Mouse (Mus musculus): Measurements from ENCODE around the gene Bet1l. TPM values are rescaled to one million over a fixed set of nuclear protein-coding genes. Genes with fewer than 3 reads are reported as not detected.
A peak's percentile ranks its signal among the peaks of the same experiment; 100 is the strongest.

Bet1l gene
- polyA plus RNA-seq, 2 experiments: 11.6 to 20.6 TPM

GRCm38 (mm10) chr7:140822731-140823130 lies 34.6 kb downstream of the Bet1l start:
- H3K9ac ChIP-seq (replicated peaks): no peak overlapping the region
- DNase-seq (ENCODE audit: low read depth in 3 of 3, low spot score in 3 of 3): no peak
- 72% methylated on average over 4 of the region's 4 CpGs for WGBS (ENCODE audit: insufficient replicate concordance)
- no peaks in the 10 kb centered on the region for H3K36me3 ChIP-seq (replicated peaks; ENCODE audit: control insufficient read depth, insufficient read depth, low read depth)
- H3K9me3 ChIP-seq (ENCODE audit: control insufficient read depth, low read length): no peaks in the 10 kb centered on the region
- no peaks in the 10 kb centered on the region for H3K27me3 ChIP-seq (ENCODE audit: control insufficient read depth, insufficient read depth, low read length)
- no peak overlapping the region for H3K4me2 ChIP-seq (ENCODE audit: low read depth)
- H3K27ac ChIP-seq: no peak overlapping the region
- TF ChIP-seq EP300 (IDR thresholded peaks at IDR 0.05; ENCODE audit: low read depth) (no peak), CTCF (IDR thresholded peaks at IDR 0.05; ENCODE audit: low read depth) (no peak)
- no peak for ATAC-seq (ENCODE audit: insufficient read depth)
- H3K4me1 ChIP-seq (replicated peaks; ENCODE audit: control insufficient read depth in 2 of 2, insufficient read depth in 2 of 2, low read length in 1 of 2): no peaks in the 10 kb centered on the region
- H3K4me3 ChIP-seq (ENCODE audit: insufficient read depth in 1 of 2, low read depth in 2 of 2, low read length in 2 of 2): no peak overlapping the region

- ATAC-seq (ENCODE audit: insufficient read depth) (peak; percentile 69), DNase-seq (ENCODE audit: low read depth in 3 of 3, low spot score in 3 of 3) (peak; percentile 14 to 24 (median 15))
- Histone ChIP-seq H3K9ac (replicated peaks) (no peak within 1 kb of the TSS), H3K27me3 (ENCODE audit: control insufficient read depth, insufficient read depth, low read length) (no peaks in the 10 kb centered on the region), H3K36me3 (replicated peaks; ENCODE audit: control insufficient read depth, insufficient read depth, low read depth) (no peaks in the 10 kb centered on the region), H3K4me1 (replicated peaks; ENCODE audit: control insufficient read depth in 2 of 2, insufficient read depth in 2 of 2, low read length in 1 of 2) (no peaks in the 10 kb centered on the region), H3K27ac (no peak within 1 kb of the TSS), H3K4me2 (ENCODE audit: low read depth) (peak within 1 kb of the TSS; percentile 61), H3K9me3 (ENCODE audit: control insufficient read depth, low read length) (no peaks in the 10 kb centered on the region), H3K4me3 (ENCODE audit: insufficient read depth in 1 of 2, low read depth in 2 of 2, low read length in 2 of 2) (peak within 1 kb of the TSS; percentile 45 to 52)
- WGBS (ENCODE audit: insufficient replicate concordance): 4% methylated on average over 21 of the region's 21 CpGs
- TF ChIP-seq CTCF (IDR thresholded peaks at IDR 0.05; ENCODE audit: low read depth): no peak
- no peak for TF ChIP-seq EP300 (IDR thresholded peaks at IDR 0.05; ENCODE audit: low read depth)
Observed at GRCm38 (mm10) chr7:140821653-140822329, 35.6 kb downstream of the Bet1l start, which contains the start of gene Zfp941. Zfp941 (minus strand) TSS chr7:140822178.

- WGBS (ENCODE audit: insufficient replicate concordance): 61% methylated on average over 5 of the region's 5 CpGs
- no peaks in the 10 kb centered on the region for H3K4me1 ChIP-seq (replicated peaks; ENCODE audit: control insufficient read depth in 2 of 2, insufficient read depth in 2 of 2, low read length in 1 of 2)
- H3K9me3 ChIP-seq (ENCODE audit: control insufficient read depth, low read length): no peaks in the 10 kb centered on the region
- no peak for DNase-seq (ENCODE audit: low read depth in 3 of 3, low spot score in 3 of 3)
- H3K27ac ChIP-seq: no peak overlapping the region
- no peaks in the 10 kb centered on the region for H3K27me3 ChIP-seq (ENCODE audit: control insufficient read depth, insufficient read depth, low read length)
- H3K4me2 ChIP-seq (ENCODE audit: low read depth): peak overlapping the region; percentile 61
- TF ChIP-seq EP300 (IDR thresholded peaks at IDR 0.05; ENCODE audit: low read depth) (no peak), CTCF (IDR thresholded peaks at IDR 0.05; ENCODE audit: low read depth) (no peak)
- no peak for ATAC-seq (ENCODE audit: insufficient read depth)
- H3K4me3 ChIP-seq (ENCODE audit: insufficient read depth in 1 of 2, low read depth in 2 of 2, low read length in 2 of 2): peak overlapping the region in 1 of 2 experiments; percentile 45; a peak in 2 of 4 replicates
- H3K9ac ChIP-seq (replicated peaks): no peak overlapping the region
- no peaks in the 10 kb centered on the region for H3K36me3 ChIP-seq (replicated peaks; ENCODE audit: control insufficient read depth, insufficient read depth, low read depth)
Observed at GRCm38 (mm10) chr7:140821305-140821652, 36.1 kb downstream of the Bet1l start.

GRCm38 (mm10) chr7:140820173-140820572 lies 37.2 kb downstream of the Bet1l start:
- Histone ChIP-seq H3K4me1 (replicated peaks; ENCODE audit: control insufficient read depth in 2 of 2, insufficient read depth in 2 of 2, low read length in 1 of 2) (no peaks in the 10 kb centered on the region), H3K36me3 (replicated peaks; ENCODE audit: control insufficient read depth, insufficient read depth, low read depth) (no peaks in the 10 kb centered on the region), H3K4me3 (ENCODE audit: insufficient read depth in 1 of 2, low read depth in 2 of 2, low read length in 2 of 2) (no peak overlapping the region), H3K9me3 (ENCODE audit: control insufficient read depth, low read length) (no peaks in the 10 kb centered on the region), H3K4me2 (ENCODE audit: low read depth) (no peak overlapping the region), H3K9ac (replicated peaks) (no peak overlapping the region), H3K27me3 (ENCODE audit: control insufficient read depth, insufficient read depth, low read length) (no peaks in the 10 kb centered on the region), H3K27ac (no peak overlapping the region)
- TF ChIP-seq EP300 (IDR thresholded peaks at IDR 0.05; ENCODE audit: low read depth) (no peak), CTCF (IDR thresholded peaks at IDR 0.05; ENCODE audit: low read depth) (no peak)
- 50% methylated on average over 4 of the region's 4 CpGs for WGBS (ENCODE audit: insufficient replicate concordance)
- ATAC-seq (ENCODE audit: insufficient read depth): no peak
- no peak for DNase-seq (ENCODE audit: low read depth in 3 of 3, low spot score in 3 of 3)

GRCm38 (mm10) chr7:140812850-140813249 lies 44.5 kb downstream of the Bet1l start:
- no peak overlapping the region for H3K9ac ChIP-seq (replicated peaks)
- WGBS (ENCODE audit: insufficient replicate concordance): 69% methylated on average over 12 of the region's 12 CpGs
- no peak overlapping the region for H3K4me3 ChIP-seq (ENCODE audit: insufficient read depth in 1 of 2, low read depth in 2 of 2, low read length in 2 of 2)
- no peak overlapping the region for H3K27ac ChIP-seq
- H3K27me3 ChIP-seq (ENCODE audit: control insufficient read depth, insufficient read depth, low read length): no peaks in the 10 kb centered on the region
- no peaks in the 10 kb centered on the region for H3K9me3 ChIP-seq (ENCODE audit: control insufficient read depth, low read length)
- no peaks in the 10 kb centered on the region for H3K4me1 ChIP-seq (replicated peaks; ENCODE audit: control insufficient read depth in 2 of 2, insufficient read depth in 2 of 2, low read length in 1 of 2)
- DNase-seq (ENCODE audit: low read depth in 3 of 3, low spot score in 3 of 3): no peak
- ATAC-seq (ENCODE audit: insufficient read depth): no peak
- no peak overlapping the region for H3K4me2 ChIP-seq (ENCODE audit: low read depth)
- H3K36me3 ChIP-seq (replicated peaks; ENCODE audit: control insufficient read depth, insufficient read depth, low read depth): no peaks in the 10 kb centered on the region
- TF ChIP-seq CTCF (IDR thresholded peaks at IDR 0.05; ENCODE audit: low read depth) (no peak), EP300 (IDR thresholded peaks at IDR 0.05; ENCODE audit: low read depth) (no peak)
